Mouse (Mus musculus) hindlimb bud, embryonic 11.5 days (tissue): ENCODE data around the gene Grip1.
A peak's percentile ranks its signal among the peaks of the same experiment; 100 is the strongest.

Source experiments
- DNase-seq: peaks from one replicate; pipeline ENCODE4 v3.0.0-alpha.2; 2012; ENCODE audit warnings: low read depth, low spot score; ENCODE audit errors: extremely low spot score

The Grip1 gene

GRCm38 (mm10) chr10:119646500-119647439 lies 193.1 kb downstream of the Grip1 start:
- peak; percentile 22 for DNase-seq

GRCm38 (mm10) chr10:119660677-119661353 lies 207.2 kb downstream of the Grip1 start:
- no peak for DNase-seq

DNA sequence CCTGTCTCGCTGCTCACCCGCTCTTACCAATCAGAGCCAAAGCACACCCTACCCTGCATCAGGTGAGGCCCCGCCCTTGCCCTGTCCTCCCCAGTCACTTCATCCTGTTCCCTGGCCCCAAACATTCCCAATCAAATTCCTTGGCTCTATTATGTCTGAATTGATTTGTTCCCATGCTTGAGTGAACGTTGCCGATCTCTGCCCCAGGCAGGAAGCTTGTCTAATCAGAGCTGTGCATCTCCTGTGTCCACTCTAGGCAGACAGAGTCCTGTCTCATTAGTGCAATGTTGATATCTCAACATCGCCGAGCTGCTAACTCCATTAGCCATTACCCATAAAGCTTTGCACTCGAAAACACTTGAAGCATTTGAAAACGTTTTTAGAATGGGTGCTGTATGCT lies 210.0 kb downstream of the Grip1 start:
- DNase-seq: no peak

DNA sequence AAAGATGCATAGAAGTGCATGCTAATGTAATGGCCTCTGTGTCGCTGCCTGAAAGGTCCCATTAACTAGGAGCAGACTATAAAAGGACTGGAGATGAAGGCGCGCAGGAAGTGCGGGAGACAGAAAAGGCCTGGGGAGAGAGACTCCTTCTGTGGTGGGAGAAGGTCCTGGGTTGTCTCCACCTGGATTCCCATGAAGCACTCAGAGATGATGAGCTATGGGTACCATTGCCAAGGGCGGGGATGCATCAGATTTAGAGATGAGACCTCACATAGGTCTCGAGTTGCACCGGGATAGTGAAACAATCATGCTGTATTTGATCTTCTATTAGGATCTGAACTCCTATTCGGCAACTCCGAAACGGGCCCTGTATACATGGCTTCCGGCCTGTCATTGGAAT lies 212.8 kb downstream of the Grip1 start:
- no peak for DNase-seq

DNA sequence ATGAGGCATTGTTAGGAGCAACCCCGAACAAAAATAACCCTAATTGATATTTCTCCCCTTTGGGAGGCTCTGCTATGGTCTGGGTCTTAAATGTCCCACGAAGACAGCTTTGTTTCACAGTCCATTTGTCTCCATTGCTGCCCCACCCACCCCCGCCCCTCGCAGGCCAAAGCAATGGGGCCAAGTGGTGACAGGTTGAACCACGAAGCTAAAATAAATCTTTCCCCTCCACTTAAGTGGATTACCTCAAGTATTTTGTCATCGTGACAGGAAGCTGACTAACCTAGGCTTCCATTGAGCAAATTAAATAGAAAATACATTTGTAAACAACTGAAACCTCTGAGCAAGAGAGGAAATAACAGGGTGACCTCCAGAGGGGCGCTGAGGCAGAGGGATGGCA lies 216.8 kb downstream of the Grip1 start:
- DNase-seq: no peak

DNA sequence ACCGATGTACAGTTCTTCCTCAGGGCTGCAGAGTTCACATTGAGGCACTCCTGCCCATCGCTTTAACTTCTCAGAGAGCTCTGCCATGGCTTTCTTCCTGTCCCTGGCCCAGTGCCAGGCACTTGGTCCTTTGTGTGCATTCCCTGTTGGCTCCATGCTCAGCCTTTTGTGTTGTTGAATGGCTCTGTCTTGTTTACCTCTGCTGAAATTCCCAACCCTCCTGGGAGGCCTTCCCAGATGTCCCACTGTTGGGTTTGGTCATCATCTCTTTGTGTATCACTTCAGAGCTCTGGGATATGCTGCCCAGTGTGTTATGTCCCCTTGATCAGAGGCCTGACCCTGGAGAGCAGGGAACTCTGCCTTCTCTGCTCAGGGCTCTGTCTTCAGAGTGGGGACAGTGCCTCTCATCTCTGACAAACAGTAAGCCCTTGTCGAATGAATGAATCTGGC lies 230.8 kb downstream of the Grip1 start:
- DNase-seq: no peak

DNA sequence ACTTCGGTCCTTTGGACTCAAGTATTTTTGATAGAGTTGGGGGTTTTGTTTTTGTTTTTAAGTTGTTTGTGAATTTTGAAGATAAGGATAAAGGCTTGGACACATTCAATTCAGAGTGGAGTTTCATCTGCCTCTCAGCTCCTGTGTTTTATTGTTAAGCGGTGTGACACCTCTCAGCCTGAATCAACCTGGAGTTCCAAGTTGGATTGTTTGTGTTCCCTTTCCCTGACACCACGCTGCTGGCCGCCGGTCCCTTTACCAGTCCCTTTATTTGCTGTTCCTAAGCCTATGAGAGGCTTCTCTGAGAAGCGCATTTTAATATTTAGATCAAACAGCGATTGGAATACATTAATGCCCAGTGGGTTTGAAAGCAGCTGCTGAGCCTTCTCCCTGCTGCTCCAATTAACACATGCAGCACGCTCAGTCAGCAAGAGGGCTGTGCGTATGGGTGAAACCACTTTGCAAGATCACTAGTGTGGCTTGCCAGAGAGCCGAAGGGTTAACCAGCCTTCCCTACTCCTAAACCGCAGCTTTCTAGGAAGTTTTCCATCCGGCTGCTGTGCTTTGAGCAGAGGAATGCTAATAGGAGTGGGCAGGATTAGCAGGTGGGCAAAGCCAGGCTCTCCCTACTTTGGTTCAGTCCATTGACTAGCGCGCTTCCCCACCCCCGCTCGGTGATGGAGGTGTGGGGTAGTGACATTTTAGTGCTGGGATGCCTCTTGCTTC lies 237.9 kb downstream of the Grip1 start:
- no peak for DNase-seq

GRCm38 (mm10) chr10:119692284-119692890 lies 238.8 kb downstream of the Grip1 start:
- no peak for DNase-seq

DNA sequence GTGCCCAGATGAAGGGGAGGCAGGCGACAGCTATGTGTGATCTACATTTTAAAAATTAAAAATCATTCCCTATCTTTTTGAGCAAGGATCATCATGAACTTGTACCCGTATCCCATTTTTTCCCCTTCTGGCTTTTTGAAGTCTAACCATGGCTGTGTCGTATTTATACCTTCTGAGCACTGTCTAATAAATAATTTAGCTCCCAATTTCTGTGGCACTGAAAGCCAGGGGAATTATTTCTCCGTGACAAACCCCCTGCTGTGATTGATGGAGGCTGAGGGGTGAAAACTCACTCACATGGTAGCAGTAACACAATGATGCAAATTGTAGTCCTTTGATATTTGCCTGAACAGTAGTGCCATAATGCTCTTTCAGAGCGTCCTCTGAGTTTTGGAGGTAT lies 239.8 kb downstream of the Grip1 start:
- no peak for DNase-seq

DNA sequence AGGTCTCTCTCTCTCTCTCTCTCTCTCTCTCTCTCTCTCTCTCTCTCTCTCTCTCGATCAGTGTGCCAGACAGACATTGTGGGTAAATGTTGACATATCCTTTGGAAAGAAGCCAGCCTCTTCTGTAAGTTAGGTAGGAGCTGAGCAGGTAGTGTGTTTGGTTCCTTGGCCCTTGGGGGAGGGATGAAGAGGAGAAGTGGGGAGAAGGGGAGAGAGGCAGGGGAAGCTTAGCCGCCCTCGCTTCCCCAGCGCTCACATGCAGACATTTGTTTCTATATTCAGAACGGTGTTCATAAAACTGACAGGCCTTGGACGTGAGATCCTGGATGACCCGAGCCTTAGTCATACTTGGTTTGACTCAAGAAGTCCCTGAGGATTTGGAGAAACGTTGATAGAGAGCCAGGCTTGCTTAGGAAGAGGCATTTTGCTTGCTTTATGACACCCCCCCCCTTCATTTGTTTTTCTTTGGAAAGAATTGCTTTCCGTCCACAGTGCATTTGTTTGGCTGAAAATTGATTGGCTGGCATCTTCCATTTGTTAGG lies 243.7 kb downstream of the Grip1 start:
- no peak for DNase-seq

GRCm38 (mm10) chr10:119705348-119705747 lies 251.7 kb downstream of the Grip1 start:
- DNase-seq: peak; percentile 58

DNA sequence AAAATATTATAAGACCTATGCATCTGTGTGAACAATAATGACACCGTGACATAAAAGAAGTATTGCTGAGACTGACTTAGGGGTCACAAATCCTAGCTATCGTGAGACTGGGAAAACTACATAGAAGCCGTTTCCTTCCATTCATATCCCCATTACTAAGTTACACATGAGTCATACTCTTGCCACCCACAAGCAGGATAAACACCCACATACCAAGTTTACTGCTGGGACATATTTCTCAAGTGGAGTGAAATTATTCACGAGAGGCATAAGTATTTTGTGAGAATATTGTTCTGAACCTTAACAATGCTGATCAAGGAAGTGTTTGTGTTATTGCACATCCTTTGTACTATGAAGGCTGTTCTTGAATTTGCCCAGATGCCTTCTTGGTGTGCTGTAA lies 252.7 kb downstream of the Grip1 start:
- DNase-seq: no peak

DNA sequence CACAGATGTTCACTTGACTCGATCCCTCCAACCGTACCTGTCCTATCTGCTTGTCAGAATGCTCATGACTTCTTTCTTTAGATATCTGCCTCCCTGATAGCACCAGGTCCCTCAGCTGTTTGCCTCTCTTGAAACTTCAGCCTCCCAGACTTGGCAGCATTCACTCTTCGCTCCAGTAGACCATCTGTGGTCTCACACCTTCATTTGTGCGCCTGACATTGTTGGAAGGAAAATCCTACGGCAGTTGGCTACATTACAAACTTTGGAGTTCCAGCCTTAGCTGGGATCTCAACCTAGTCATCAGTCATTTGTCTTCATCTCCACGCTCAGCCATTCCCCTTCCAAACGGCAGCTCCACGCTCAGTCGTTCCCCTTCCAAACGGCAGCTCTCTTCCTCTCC lies 253.4 kb downstream of the Grip1 start:
- DNase-seq: no peak

- DNase-seq: no peak
Observed at GRCm38 (mm10) chr10:119721887-119722286, 268.3 kb downstream of the Grip1 start.

GRCm38 (mm10) chr10:119722471-119722870 lies 268.8 kb downstream of the Grip1 start:
- DNase-seq: no peak

- no peak for DNase-seq
Observed at GRCm38 (mm10) chr10:119723671-119724070, 270.0 kb downstream of the Grip1 start.

GRCm38 (mm10) chr10:119725363-119725762 lies 271.7 kb downstream of the Grip1 start:
- no peak for DNase-seq

DNA sequence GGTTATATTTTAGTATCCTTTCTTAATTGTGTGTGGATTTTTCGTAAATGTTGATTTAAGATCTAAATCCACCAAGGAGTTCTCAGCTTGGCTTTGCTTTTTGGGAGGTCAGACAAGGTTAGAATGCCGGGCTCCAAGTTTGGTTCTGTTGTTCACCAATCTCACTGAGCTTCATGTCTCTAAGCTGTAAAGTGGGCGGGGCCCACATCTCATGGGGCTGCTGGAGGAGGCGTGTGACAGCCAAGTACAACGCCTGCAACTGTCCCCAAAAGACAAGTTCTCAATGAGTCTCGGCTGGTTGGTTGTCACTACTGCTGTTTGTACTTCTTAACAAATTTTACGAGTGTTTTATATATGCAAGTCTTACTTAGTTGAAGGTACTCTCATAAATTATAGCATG lies 272.3 kb downstream of the Grip1 start:
- DNase-seq: no peak

- DNase-seq: no peak
Observed at GRCm38 (mm10) chr10:119726921-119727320, 273.3 kb downstream of the Grip1 start.

DNA sequence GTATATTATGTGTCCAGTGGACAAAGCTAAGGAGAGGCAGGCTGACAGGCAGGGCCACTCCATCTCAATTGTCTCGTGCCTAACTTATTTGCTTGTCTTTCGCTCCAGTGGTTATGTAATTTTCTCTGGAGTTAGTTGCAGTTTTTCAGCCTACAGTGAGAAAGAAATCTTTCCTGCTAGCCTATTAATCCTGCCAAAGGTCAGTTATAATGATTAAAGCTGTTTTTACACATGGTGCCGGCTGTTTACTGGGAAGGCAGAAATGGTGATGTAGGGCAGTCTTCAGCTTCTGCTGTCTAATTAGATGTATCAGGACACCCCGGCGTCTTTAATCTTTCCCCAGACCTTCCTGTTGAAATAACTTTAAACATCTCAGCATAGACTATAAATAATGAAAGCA lies 276.6 kb downstream of the Grip1 start:
- DNase-seq: no peak
